Mouse (Mus musculus) heart, postnatal 25 days (tissue): ENCODE data around the gene Dag1. TPM values are rescaled to one million over a fixed set of nuclear protein-coding genes. Genes with fewer than 3 reads are reported as not detected.

Experiments
- DNase-seq: peaks from one replicate; pipeline ENCODE4 v3.0.0; 2022; ENCODE audit warnings: low spot score
- intact Hi-C: fragments of 180-260 bp; cut with DNase I; formaldehyde crosslinking; loops from one replicate; pipeline ENCODE4 v1.15.1; 2025
- total RNA-seq, 2 experiments: library from RNA; stranded (reverse); gene quantifications; 2 replicates each; pipeline ENCODE4 v1.2.3; 2021

The Dag1 gene
- total RNA-seq, 2 experiments from 2014 or later: 328 to 348 TPM

DNA sequence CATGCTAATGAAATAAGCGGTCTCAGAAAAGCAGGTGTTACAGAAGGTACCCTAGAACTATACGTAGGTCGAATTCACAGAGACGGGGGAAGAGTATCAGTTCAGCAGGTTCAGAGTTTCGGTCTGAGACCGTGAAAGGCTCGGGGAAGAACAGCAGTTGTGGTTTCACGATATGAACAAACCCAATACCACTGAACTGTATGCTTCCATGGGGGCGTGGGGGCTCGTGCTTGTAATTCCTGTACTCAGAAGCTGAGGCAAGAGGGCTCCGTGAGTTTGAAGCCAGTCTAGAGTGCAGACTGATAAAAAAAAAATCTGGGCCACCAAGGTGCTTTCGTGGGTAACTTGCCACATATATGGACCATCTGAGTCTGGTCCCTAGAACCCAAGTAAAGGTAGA lies 108.9 kb downstream of the Dag1 start:
- intact Hi-C loops: no loop called here
- no peak for DNase-seq

Other genes starting within 250 kb of the Dag1 start
- gene Gmppb, start 214.7 kb downstream of the Dag1 start, total RNA-seq: 10 to 100 TPM in 1 of 2 experiments, 1 to 10 TPM in 1; 9.4 to 10.7 TPM
- gene Amigo3, start 210.8 kb downstream of the Dag1 start, total RNA-seq: 1 to 10 TPM; 1.8 TPM
- gene Mst1, start 183.5 kb downstream of the Dag1 start, total RNA-seq: not detected
- gene Rnf123, start 180.6 kb downstream of the Dag1 start, total RNA-seq: 100 to 1,000 TPM in 1 of 2 experiments, 10 to 100 TPM in 1; 90.1 to 112 TPM
- 10 to 100 TPM; 43.1 to 45.4 TPM for gene Apeh, start 169.4 kb downstream of the Dag1 start, total RNA-seq
- under 1 TPM; 0.03 TPM for gene Bsn, start 73.6 kb downstream of the Dag1 start, total RNA-seq
- 10 to 100 TPM; 20.3 to 24.2 TPM for gene Nicn1, start 26.5 kb upstream of the Dag1 start, total RNA-seq
- gene Amt, start 32.9 kb upstream of the Dag1 start, total RNA-seq: 1 to 10 TPM; 4.9 to 6.6 TPM
- gene Rhoa, start 42.2 kb upstream of the Dag1 start, total RNA-seq: 100 to 1,000 TPM; 225 to 248 TPM
- gene Tcta, start 42.2 kb upstream of the Dag1 start, total RNA-seq: 10 to 100 TPM; 39.2 to 47.2 TPM
- 100 to 1,000 TPM; 108 to 130 TPM for gene Gpx1, start 74.9 kb upstream of the Dag1 start, total RNA-seq
- 10 to 100 TPM; 71.1 to 71.4 TPM for gene Usp4, start 83.9 kb upstream of the Dag1 start, total RNA-seq
- gene 1700102P08Rik, start 128.8 kb upstream of the Dag1 start, total RNA-seq: under 1 TPM; 0.73 to 0.78 TPM
- gene Ccdc36, start 164.5 kb upstream of the Dag1 start, total RNA-seq: not detected
- not detected for gene BC048562, start 172.5 kb upstream of the Dag1 start, total RNA-seq
- 10 to 100 TPM; 25.8 to 26.4 TPM for gene Ccdc71, start 196.6 kb upstream of the Dag1 start, total RNA-seq
- 10 to 100 TPM in 1 of 2 experiments, 1 to 10 TPM in 1; 9.5 to 10.1 TPM for gene Klhdc8b, start 197.6 kb upstream of the Dag1 start, total RNA-seq
- 100 to 1,000 TPM; 354 to 360 TPM for gene Lamb2, start 215.8 kb upstream of the Dag1 start, total RNA-seq
- 10 to 100 TPM; 78.7 to 93.7 TPM for gene Usp19, start 226.6 kb upstream of the Dag1 start, total RNA-seq
- 10 to 100 TPM; 74.2 to 74.3 TPM for gene Qars, start 243.7 kb upstream of the Dag1 start, total RNA-seq